Mouse (Mus musculus) forebrain, embryonic 11.5 days (tissue): ENCODE data around the gene Pnpla1. TPM values are rescaled to one million over a fixed set of nuclear protein-coding genes. Genes with fewer than 3 reads are reported as not detected.

Source experiments
- ATAC-seq: fragments of 200-750 bp; cut with Nextera tagmentation; replicated peaks from 2 replicates; pipeline ENCODE4 v1.8.0; 2017; ENCODE audit warnings: moderate TSS enrichment; ENCODE audit not compliant: low FRiP score
- DNase-seq: peaks from one replicate; pipeline ENCODE4 v3.0.0-alpha.2; 2017; ENCODE audit warnings: low spot score
- H3K27ac ChIP-seq: fragments of 300-500 bp; sonication (generic); 2 replicates; pipeline ENCODE4 v1.5.1; 2014; ENCODE audit warnings: low read depth, low read length
- H3K27me3 ChIP-seq: fragments of 300-500 bp; sonication (generic); 2 replicates; pipeline ENCODE4 v1.6.1; 2014; ENCODE audit warnings: mild to moderate bottlenecking, low read length, mixed read lengths; ENCODE audit not compliant: control insufficient read depth, insufficient read depth
- H3K36me3 ChIP-seq: fragments of 300-500 bp; sonication (generic); 2 replicates; pipeline ENCODE4 v1.6.1; 2014; ENCODE audit warnings: mild to moderate bottlenecking, low read length, moderate library complexity, mixed read lengths; ENCODE audit not compliant: control insufficient read depth, insufficient read depth
- H3K4me1 ChIP-seq: fragments of 300-500 bp; sonication (generic); replicated peaks from 2 replicates; pipeline ENCODE4 v1.6.1; 2014; ENCODE audit warnings: low read length, mixed read lengths; ENCODE audit not compliant: control insufficient read depth, insufficient read depth
- H3K4me2 ChIP-seq: fragments of 300-500 bp; sonication (generic); 2 replicates; pipeline ENCODE4 v1.6.1; 2014; ENCODE audit warnings: low read depth, mild to moderate bottlenecking, low read length, moderate library complexity, mixed read lengths; ENCODE audit not compliant: severe bottlenecking
- H3K4me3 ChIP-seq: fragments of 300-500 bp; sonication (generic); 2 replicates; pipeline ENCODE4 v1.5.1; 2014; ENCODE audit warnings: low read depth, low read length
- H3K9ac ChIP-seq: fragments of 300-500 bp; sonication (generic); 2 replicates; pipeline ENCODE4 v1.6.1; 2014; ENCODE audit warnings: low read length
- H3K9me3 ChIP-seq: fragments of 300-500 bp; sonication (generic); 2 replicates; pipeline ENCODE4 v1.6.1; 2016; ENCODE audit warnings: low read length, mixed read lengths; ENCODE audit not compliant: control insufficient read depth
- WGBS: fragments of 180-500 bp; shearing (Covaris S2); extraction: QIAGEN DNeasy Blood & Tissue Kit; methylation state at CpG from one replicate; pipeline ENCODE4 v1.1.7; 2014; 5-methylcytosine and 5-hydroxymethylcytosine counted together
- polyA plus RNA-seq: library from polyadenylated mRNA; unstranded; fragments of >200 nt; fragmentation: Nextera tagmentation; extraction: Ambion mirVana; gene quantifications from 2 replicates; pipeline ENCODE4 v1.2.1, GENCODE M21; 2014

The Pnpla1 gene
- polyA plus RNA-seq, 1 experiment from 2014 or later, result not detected

DNA sequence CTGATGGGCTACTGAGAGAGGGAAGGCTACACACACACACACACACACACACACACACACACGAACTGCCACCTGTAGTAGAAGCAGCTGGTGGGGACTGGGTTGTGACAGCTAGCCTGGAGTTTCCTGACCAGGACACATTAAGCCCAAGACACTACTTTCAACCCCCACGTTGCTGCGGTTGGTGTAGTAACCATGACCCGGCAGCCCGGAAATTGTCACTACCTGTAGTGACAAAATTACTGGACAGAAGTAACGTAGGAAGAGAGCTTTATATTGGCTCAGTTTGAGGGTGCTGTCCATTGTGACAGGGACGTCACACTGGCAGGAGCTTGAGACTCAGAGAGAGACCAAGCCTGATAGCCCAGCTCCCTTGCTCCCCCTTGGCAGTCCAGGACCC is 14.1 kb downstream of the Pnpla1 start:
- Histone ChIP-seq H3K9me3 (no peaks in the 10 kb centered on the region), H3K27me3 (no peaks in the 10 kb centered on the region), H3K36me3 (no peaks in the 10 kb centered on the region), H3K4me2 (no peak overlapping the region), H3K4me1 (no peaks in the 10 kb centered on the region), H3K4me3 (no peak overlapping the region), H3K9ac (no peak overlapping the region), H3K27ac (no peak overlapping the region)
- DNase-seq, result no peak
- no peak for ATAC-seq
- 90% methylated on average over 7 of the region's 7 CpGs for WGBS

DNA sequence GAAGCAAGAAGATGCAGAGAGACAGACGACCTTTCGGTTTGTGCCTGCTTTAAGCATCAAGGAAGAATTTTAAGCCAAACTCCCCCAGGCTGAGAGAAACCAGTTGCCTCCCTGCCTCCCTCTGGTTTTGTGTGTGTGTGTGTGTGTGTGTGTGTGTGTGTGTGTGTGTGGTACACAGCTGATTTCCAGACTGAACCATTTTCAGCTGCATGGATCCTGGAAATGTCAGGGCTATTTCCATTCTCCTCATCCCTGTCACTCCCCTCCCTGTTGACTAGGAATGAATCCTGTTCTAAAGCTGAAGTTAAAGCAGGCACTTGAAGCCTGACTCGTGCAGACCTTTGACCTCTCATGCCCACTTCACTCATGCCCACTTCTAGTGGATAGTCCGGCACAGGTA is 16.0 kb downstream of the Pnpla1 start:
- no peaks in the 10 kb centered on the region for H3K27me3 ChIP-seq
- H3K36me3 ChIP-seq, result no peaks in the 10 kb centered on the region
- no peak overlapping the region for H3K27ac ChIP-seq
- no peak overlapping the region for H3K9ac ChIP-seq
- H3K4me2 ChIP-seq, result no peak overlapping the region
- 82% methylated on average over 4 of the region's 4 CpGs for WGBS
- H3K4me1 ChIP-seq, result no peaks in the 10 kb centered on the region
- H3K4me3 ChIP-seq, result no peak overlapping the region
- no peaks in the 10 kb centered on the region for H3K9me3 ChIP-seq
- ATAC-seq (no peak), DNase-seq (no peak)

DNA sequence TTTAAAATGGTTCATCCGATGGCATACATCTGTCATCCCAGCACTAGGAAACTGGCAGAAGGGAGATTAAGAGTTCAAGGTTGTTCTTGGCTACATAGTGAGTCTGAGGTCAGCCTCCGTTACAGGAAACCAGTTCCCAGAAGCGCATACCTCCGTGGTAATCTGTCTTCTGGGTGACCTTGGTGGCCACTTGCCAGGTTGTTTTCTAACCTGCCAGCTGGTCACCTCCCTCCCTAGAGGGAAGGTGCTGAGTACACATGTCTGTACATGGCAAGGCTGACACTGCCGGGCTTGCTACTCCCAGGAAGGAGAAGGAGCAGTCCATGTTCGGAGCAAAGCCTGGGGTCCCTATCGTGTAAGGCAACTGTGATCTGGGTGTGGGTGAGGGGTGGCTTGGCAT is 16.6 kb downstream of the Pnpla1 start:
- H3K4me1 ChIP-seq, result no peaks in the 10 kb centered on the region
- 84% methylated on average over 7 of the region's 7 CpGs for WGBS
- no peak overlapping the region for H3K4me2 ChIP-seq
- H3K9me3 ChIP-seq, result no peaks in the 10 kb centered on the region
- H3K4me3 ChIP-seq, result no peak overlapping the region
- no peak overlapping the region for H3K27ac ChIP-seq
- H3K9ac ChIP-seq, result no peak overlapping the region
- no peak for DNase-seq
- no peak for ATAC-seq
- no peaks in the 10 kb centered on the region for H3K27me3 ChIP-seq
- H3K36me3 ChIP-seq, result no peaks in the 10 kb centered on the region

DNA sequence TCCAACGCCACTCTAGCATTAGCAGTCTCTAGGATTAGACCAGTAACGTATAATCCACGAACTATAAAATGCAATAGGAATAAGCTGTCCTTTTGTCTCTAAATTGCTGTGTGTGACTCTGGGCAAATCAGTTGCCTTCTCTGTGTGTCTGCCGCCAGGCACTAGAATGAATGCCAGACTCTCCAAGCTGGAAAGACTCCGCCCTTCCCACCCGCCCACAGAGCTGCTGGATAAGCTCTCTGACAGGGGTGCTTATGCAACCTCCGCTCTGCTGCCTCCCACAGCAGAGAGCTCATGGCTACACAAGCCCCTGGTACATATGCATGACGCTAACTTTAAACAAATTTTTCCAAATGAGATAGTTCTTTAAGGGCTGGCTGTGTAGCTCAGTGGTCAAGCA is 17.1 kb downstream of the Pnpla1 start:
- ATAC-seq (no peak), DNase-seq (no peak)
- no peaks in the 10 kb centered on the region for H3K9me3 ChIP-seq
- H3K4me1 ChIP-seq, result no peaks in the 10 kb centered on the region; the same call in 1 of the 2 replicates
- no peak overlapping the region for H3K9ac ChIP-seq
- no peaks in the 10 kb centered on the region for H3K36me3 ChIP-seq
- H3K27me3 ChIP-seq, result no peaks in the 10 kb centered on the region; the same call in 1 of the 2 replicates
- no peak overlapping the region for H3K27ac ChIP-seq
- no peak overlapping the region for H3K4me2 ChIP-seq
- H3K4me3 ChIP-seq, result no peak overlapping the region
- WGBS, result 48% methylated on average over 8 of the region's 8 CpGs

DNA sequence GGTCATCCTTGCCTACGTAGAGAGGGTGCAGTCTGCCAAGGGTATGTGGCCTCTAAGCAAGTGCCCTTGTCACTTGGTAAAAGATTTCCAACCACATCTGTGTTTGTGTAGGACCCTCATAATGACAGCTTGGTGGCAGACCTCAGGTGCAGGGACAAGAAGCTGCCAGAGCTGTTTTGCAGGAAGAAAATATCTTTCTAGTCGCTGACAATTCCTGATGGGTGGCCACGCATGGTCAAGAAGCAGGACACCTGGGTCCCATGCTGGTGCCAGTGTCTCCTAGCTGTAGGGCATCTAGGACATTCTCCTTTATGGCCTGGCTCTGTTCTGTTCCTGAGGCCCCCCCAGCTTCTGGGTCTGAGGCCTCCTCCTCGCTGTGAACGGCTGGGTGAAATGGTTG is 18.1 kb downstream of the Pnpla1 start:
- H3K4me1 ChIP-seq, result no peaks in the 10 kb centered on the region; the same call in 1 of the 2 replicates
- no peaks in the 10 kb centered on the region for H3K36me3 ChIP-seq
- ATAC-seq (no peak), DNase-seq (no peak)
- H3K4me2 ChIP-seq, result no peak overlapping the region
- H3K27me3 ChIP-seq, result peaks cover 4% of the 10 kb centered on the region
- H3K27ac ChIP-seq, result no peak overlapping the region
- H3K4me3 ChIP-seq, result no peak overlapping the region
- WGBS, result 68% methylated on average over 5 of the region's 5 CpGs
- no peak overlapping the region; the same call in 1 of the 2 replicates for H3K9ac ChIP-seq
- no peaks in the 10 kb centered on the region for H3K9me3 ChIP-seq

DNA sequence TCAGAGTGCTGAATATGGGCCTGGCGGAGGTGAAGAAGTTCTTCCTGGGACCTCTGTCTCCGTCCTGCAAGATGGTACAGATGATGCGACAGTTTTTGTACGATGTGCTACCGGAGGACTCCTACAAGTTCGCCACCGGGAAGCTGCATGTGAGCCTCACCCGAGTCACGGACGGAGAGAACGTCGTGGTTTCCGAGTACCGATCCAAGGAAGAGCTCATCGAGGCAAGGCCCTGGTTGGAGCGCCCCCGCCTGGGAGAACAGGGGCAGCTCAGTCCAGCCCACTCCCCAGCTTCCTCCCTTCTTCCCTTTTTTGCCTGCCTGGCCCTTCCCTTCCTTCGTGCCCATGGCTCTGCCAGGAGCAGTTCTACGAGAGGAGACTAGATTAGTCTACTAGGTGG is 18.6 kb downstream of the Pnpla1 start:
- WGBS, result 14% methylated on average over 19 of the region's 19 CpGs
- no peaks in the 10 kb centered on the region for H3K9me3 ChIP-seq
- DNase-seq (peak; percentile 78), ATAC-seq (no peak)
- peak overlapping the region; percentile 6; the same call in 1 of the 2 replicates for H3K9ac ChIP-seq
- 0 out of 2 replicates have a peak overlapping the region, but pooled peaks have one; percentile 8 for H3K4me2 ChIP-seq
- H3K4me1 ChIP-seq, result no peaks in the 10 kb centered on the region; the same call in 1 of the 2 replicates
- H3K36me3 ChIP-seq, result no peaks in the 10 kb centered on the region
- H3K4me3 ChIP-seq, result no peak overlapping the region
- peaks cover 4% of the 10 kb centered on the region for H3K27me3 ChIP-seq
- no peak overlapping the region for H3K27ac ChIP-seq

DNA sequence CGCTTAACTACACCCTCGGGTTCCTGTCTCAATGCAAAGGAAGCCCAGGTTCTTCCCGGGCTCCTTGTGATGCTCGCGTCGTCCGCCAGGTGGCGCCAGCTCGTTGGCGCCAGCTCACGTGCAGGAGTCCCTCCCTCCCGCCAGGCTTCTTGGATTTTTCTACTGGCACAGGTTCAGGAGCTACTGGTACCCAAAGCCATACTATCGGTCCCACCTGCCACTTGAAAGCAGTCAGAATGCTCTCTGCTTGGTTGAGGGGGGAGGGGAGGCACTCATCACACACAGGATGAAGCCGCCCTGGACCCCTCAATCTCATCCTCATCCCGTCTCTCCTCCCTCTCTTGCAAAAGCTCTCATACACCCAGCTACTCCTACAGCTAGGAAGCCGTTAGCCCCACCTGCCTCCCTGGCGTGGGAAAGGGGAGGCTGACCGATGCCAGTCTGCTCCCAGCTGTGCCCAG is 21.8 kb downstream of the Pnpla1 start:
- Histone ChIP-seq H3K9ac (no peak overlapping the region), H3K27me3 (peaks cover 4% of the 10 kb centered on the region), H3K27ac (no peak overlapping the region), H3K4me1 (no peaks in the 10 kb centered on the region; the same call in 1 of the 2 replicates), H3K4me3 (no peak overlapping the region), H3K4me2 (peak overlapping the region; percentile 29), H3K9me3 (no peaks in the 10 kb centered on the region), H3K36me3 (no peaks in the 10 kb centered on the region)
- DNase-seq (peak; percentile 92), ATAC-seq (0 out of 2 replicates have a peak, but pooled peaks have one; percentile 30)
- WGBS, result 7% methylated on average over 18 of the region's 18 CpGs

DNA sequence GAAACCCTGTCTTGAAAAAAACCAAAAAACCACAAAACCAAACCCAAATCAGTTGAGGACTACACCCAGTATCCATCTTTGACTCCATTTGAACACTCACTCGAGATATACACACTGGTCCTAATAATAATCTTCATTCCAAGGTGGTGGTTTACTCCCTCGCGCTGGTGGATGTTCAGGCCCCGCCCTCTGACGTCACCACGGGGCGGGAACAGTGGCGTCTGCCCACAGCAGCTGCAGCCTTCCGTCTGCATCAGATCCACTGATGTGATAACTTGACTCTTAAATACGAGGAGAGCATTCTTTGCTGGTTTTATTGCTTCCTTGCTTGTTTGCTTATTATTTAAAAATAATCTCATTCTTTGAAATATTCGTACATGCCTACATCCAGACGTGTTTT is 24.1 kb downstream of the Pnpla1 start:
- H3K36me3 ChIP-seq, result no peaks in the 10 kb centered on the region
- peak overlapping the region; percentile 29 for H3K4me2 ChIP-seq
- 0 out of 2 replicates have a peak, but pooled peaks have one; percentile 49 for ATAC-seq
- H3K9ac ChIP-seq, result no peak overlapping the region
- 10% methylated on average over 12 of the region's 12 CpGs for whole genome bisulfite sequencing
- peak; percentile 84 for DNase-seq
- H3K4me1 ChIP-seq, result no peaks in the 10 kb centered on the region; the same call in 1 of the 2 replicates
- no peak overlapping the region for H3K4me3 ChIP-seq
- H3K27ac ChIP-seq, result no peak overlapping the region
- H3K9me3 ChIP-seq, result no peaks in the 10 kb centered on the region
- peaks cover 4% of the 10 kb centered on the region for H3K27me3 ChIP-seq

DNA sequence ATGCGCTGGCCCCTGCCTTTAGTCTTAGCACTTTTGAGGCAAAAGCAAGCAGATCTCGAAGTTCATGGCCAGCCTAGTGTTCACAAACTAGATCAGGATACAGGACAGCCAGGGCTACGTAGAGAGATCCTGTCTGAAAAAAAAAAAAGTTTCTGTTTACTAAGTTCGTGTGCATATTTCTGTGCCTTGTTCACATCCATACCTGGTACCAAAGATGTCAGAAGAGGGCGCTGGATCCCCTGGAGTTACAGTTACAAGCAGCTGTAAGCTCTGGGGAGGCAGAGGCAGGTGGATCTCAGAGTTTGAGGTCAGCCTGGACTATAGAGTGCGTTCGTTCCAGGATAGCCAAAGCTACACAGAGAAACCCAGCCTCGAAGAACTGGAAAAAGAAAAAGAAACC is 24.6 kb downstream of the Pnpla1 start:
- Histone ChIP-seq H3K4me3 (no peak overlapping the region), H3K4me2 (no peak overlapping the region; the same call in 1 of the 2 replicates), H3K27me3 (peaks cover 4% of the 10 kb centered on the region), H3K9me3 (no peaks in the 10 kb centered on the region), H3K36me3 (no peaks in the 10 kb centered on the region), H3K9ac (no peak overlapping the region), H3K27ac (no peak overlapping the region), H3K4me1 (no peaks in the 10 kb centered on the region; the same call in 1 of the 2 replicates)
- no peak for DNase-seq
- ATAC-seq, result no peak
- WGBS, result 62% methylated on average over 8 of the region's 8 CpGs
